Mouse (Mus musculus): ENCODE measurements at regions not wholly inside any gene's neighbourhood (a gene's known extent, or its start where the extent isn't known, plus 50 kb on each side); places are given as distances from the start of the nearest gene placed in this dataset.

- DNase-seq, result no peak
Measured at GRCm38 (mm10) chr10:24357636-24358035, 134.3 kb downstream of the Moxd1 start.

GRCm38 (mm10) chr10:24361424-24361823, 138.1 kb downstream of the Moxd1 start:
- no peak for DNase-seq

- DNase-seq, result no peak
Measured at GRCm38 (mm10) chr10:24365369-24365768, 142.1 kb downstream of the Moxd1 start.

GRCm38 (mm10) chr10:24367010-24367409, 143.7 kb downstream of the Moxd1 start:
- no peak for DNase-seq

- no peak for DNase-seq
Measured at GRCm38 (mm10) chr10:24373957-24374356, 150.6 kb downstream of the Moxd1 start.

GRCm38 (mm10) chr10:24379291-24379690, 156.0 kb downstream of the Moxd1 start:
- DNase-seq, result peak; percentile 19

- DNase-seq, result no peak
Measured at GRCm38 (mm10) chr10:24380478-24381273, 157.4 kb downstream of the Moxd1 start.

GRCm38 (mm10) chr10:24381917-24382316, 158.6 kb downstream of the Moxd1 start:
- DNase-seq, result peak; percentile 23

- DNase-seq, result no peak
Measured at GRCm38 (mm10) chr10:24384061-24384460, 160.7 kb downstream of the Moxd1 start.

GRCm38 (mm10) chr10:24388229-24388628, 164.9 kb downstream of the Moxd1 start:
- no peak for DNase-seq

- no peak for DNase-seq
Measured at GRCm38 (mm10) chr10:24391039-24391438, 167.7 kb downstream of the Moxd1 start.

GRCm38 (mm10) chr10:24392066-24392465, 168.7 kb downstream of the Moxd1 start:
- no peak for DNase-seq

- no peak for DNase-seq
Measured at GRCm38 (mm10) chr10:24395999-24396784, 172.9 kb downstream of the Moxd1 start.

- DNase-seq, result no peak
Measured at GRCm38 (mm10) chr10:24397125-24397524, 173.8 kb downstream of the Moxd1 start.

- DNase-seq, result no peak
Measured at GRCm38 (mm10) chr10:24404851-24405250, 181.5 kb downstream of the Moxd1 start.

GRCm38 (mm10) chr10:24406953-24407352, 183.6 kb downstream of the Moxd1 start:
- no peak for DNase-seq

- no peak for DNase-seq
Measured at GRCm38 (mm10) chr10:24407411-24408227, 184.3 kb downstream of the Moxd1 start.

GRCm38 (mm10) chr10:24409976-24410375, 185.3 kb upstream of the Ccn2 start:
- no peak for DNase-seq

- no peak for DNase-seq
Measured at GRCm38 (mm10) chr10:24410885-24411284, 184.4 kb upstream of the Ccn2 start.

- no peak for DNase-seq
Measured at GRCm38 (mm10) chr10:24422498-24423160, 172.6 kb upstream of the Ccn2 start.

GRCm38 (mm10) chr10:24433737-24434367, 161.4 kb upstream of the Ccn2 start:
- no peak for DNase-seq

GRCm38 (mm10) chr10:24437177-24437576, 158.1 kb upstream of the Ccn2 start:
- no peak for DNase-seq
